Mouse (Mus musculus): ENCODE data around the gene Insl5. TPM values are rescaled to one million over a fixed set of nuclear protein-coding genes. Genes with fewer than 3 reads are reported as not detected.

Insl5 gene
- polyA plus RNA-seq, 1 experiment, result not detected

GRCm38 (mm10) chr4:103005190-103005945 lies 21.3 kb downstream of the Insl5 start:
- TF ChIP-seq CTCF (IDR thresholded peaks at IDR 0.05; ENCODE audit: control insufficient read depth, insufficient read depth, low read length), result no peak
- TF ChIP-seq POLR2A (IDR thresholded peaks at IDR 0.05; ENCODE audit: borderline replicate concordance, control insufficient read depth, low read depth, low read length), result no peak
- Histone ChIP-seq H3K27ac (ENCODE audit: control insufficient read depth, insufficient read depth, low read depth, low read length, poor library complexity) (no peak overlapping the region), H3K4me1 (ENCODE audit: control insufficient read depth, insufficient read depth, low read length) (no peaks in the 10 kb centered on the region), H3K4me3 (replicated peaks; ENCODE audit: control insufficient read depth, low read depth, low read length) (no peak overlapping the region)
- 81% methylated on average over 15 of the region's 15 CpGs for WGBS

- TF ChIP-seq POLR2A (IDR thresholded peaks at IDR 0.05; ENCODE audit: borderline replicate concordance, control insufficient read depth, low read depth, low read length) (no peak), CTCF (IDR thresholded peaks at IDR 0.05; ENCODE audit: control insufficient read depth, insufficient read depth, low read length) (no peak)
- WGBS, result 61% methylated on average over 4 of the region's 4 CpGs
- no peaks in the 10 kb centered on the region for H3K4me1 ChIP-seq (ENCODE audit: control insufficient read depth, insufficient read depth, low read length)
- no peak overlapping the region for H3K4me3 ChIP-seq (replicated peaks; ENCODE audit: control insufficient read depth, low read depth, low read length)
- H3K27ac ChIP-seq (ENCODE audit: control insufficient read depth, insufficient read depth, low read depth, low read length, poor library complexity), result no peak overlapping the region
Observed at GRCm38 (mm10) chr4:103004681-103005080, 22.0 kb downstream of the Insl5 start.

- no peak overlapping the region for H3K4me3 ChIP-seq (replicated peaks; ENCODE audit: control insufficient read depth, low read depth, low read length)
- 86% methylated on average over 3 of the region's 3 CpGs for WGBS
- no peak overlapping the region for H3K27ac ChIP-seq (ENCODE audit: control insufficient read depth, insufficient read depth, low read depth, low read length, poor library complexity)
- H3K4me1 ChIP-seq (ENCODE audit: control insufficient read depth, insufficient read depth, low read length), result no peaks in the 10 kb centered on the region
- TF ChIP-seq CTCF (IDR thresholded peaks at IDR 0.05; ENCODE audit: control insufficient read depth, insufficient read depth, low read length) (no peak), POLR2A (IDR thresholded peaks at IDR 0.05; ENCODE audit: borderline replicate concordance, control insufficient read depth, low read depth, low read length) (no peak)
Observed at GRCm38 (mm10) chr4:102991685-102992084, 35.0 kb downstream of the Insl5 start.

- H3K4me3 ChIP-seq (replicated peaks; ENCODE audit: control insufficient read depth, low read depth, low read length), result no peak overlapping the region
- H3K4me1 ChIP-seq (ENCODE audit: control insufficient read depth, insufficient read depth, low read length), result no peaks in the 10 kb centered on the region
- H3K27ac ChIP-seq (ENCODE audit: control insufficient read depth, insufficient read depth, low read depth, low read length, poor library complexity), result no peak overlapping the region
- TF ChIP-seq CTCF (IDR thresholded peaks at IDR 0.05; ENCODE audit: control insufficient read depth, insufficient read depth, low read length) (no peak), POLR2A (IDR thresholded peaks at IDR 0.05; ENCODE audit: borderline replicate concordance, control insufficient read depth, low read depth, low read length) (no peak)
- 67% methylated on average over 11 of the region's 11 CpGs for WGBS
Observed at GRCm38 (mm10) chr4:102990595-102991340, 35.9 kb downstream of the Insl5 start.

GRCm38 (mm10) chr4:102990016-102990415 lies 36.6 kb downstream of the Insl5 start:
- TF ChIP-seq CTCF (IDR thresholded peaks at IDR 0.05; ENCODE audit: control insufficient read depth, insufficient read depth, low read length), result no peak
- TF ChIP-seq POLR2A (IDR thresholded peaks at IDR 0.05; ENCODE audit: borderline replicate concordance, control insufficient read depth, low read depth, low read length), result no peak
- no peaks in the 10 kb centered on the region for H3K4me1 ChIP-seq (ENCODE audit: control insufficient read depth, insufficient read depth, low read length)
- no peak overlapping the region for H3K4me3 ChIP-seq (replicated peaks; ENCODE audit: control insufficient read depth, low read depth, low read length)
- 78% methylated on average over 4 of the region's 4 CpGs for WGBS
- no peak overlapping the region for H3K27ac ChIP-seq (ENCODE audit: control insufficient read depth, insufficient read depth, low read depth, low read length, poor library complexity)

GRCm38 (mm10) chr4:102989391-102989790 lies 37.3 kb downstream of the Insl5 start:
- 68% methylated on average over 5 of the region's 5 CpGs for WGBS
- no peak overlapping the region for H3K27ac ChIP-seq (ENCODE audit: control insufficient read depth, insufficient read depth, low read depth, low read length, poor library complexity)
- H3K4me3 ChIP-seq (replicated peaks; ENCODE audit: control insufficient read depth, low read depth, low read length), result no peak overlapping the region
- TF ChIP-seq CTCF (IDR thresholded peaks at IDR 0.05; ENCODE audit: control insufficient read depth, insufficient read depth, low read length) (no peak), POLR2A (IDR thresholded peaks at IDR 0.05; ENCODE audit: borderline replicate concordance, control insufficient read depth, low read depth, low read length) (no peak)
- no peaks in the 10 kb centered on the region for H3K4me1 ChIP-seq (ENCODE audit: control insufficient read depth, insufficient read depth, low read length)

GRCm38 (mm10) chr4:102988526-102988925 lies 38.1 kb downstream of the Insl5 start:
- no peaks in the 10 kb centered on the region for H3K4me1 ChIP-seq (ENCODE audit: control insufficient read depth, insufficient read depth, low read length)
- no peak overlapping the region for H3K4me3 ChIP-seq (replicated peaks; ENCODE audit: control insufficient read depth, low read depth, low read length)
- TF ChIP-seq CTCF (IDR thresholded peaks at IDR 0.05; ENCODE audit: control insufficient read depth, insufficient read depth, low read length), result no peak
- WGBS, result 70% methylated on average over 6 of the region's 6 CpGs
- H3K27ac ChIP-seq (ENCODE audit: control insufficient read depth, insufficient read depth, low read depth, low read length, poor library complexity), result no peak overlapping the region

GRCm38 (mm10) chr4:102987756-102988155 lies 38.9 kb downstream of the Insl5 start:
- H3K4me3 ChIP-seq (replicated peaks; ENCODE audit: control insufficient read depth, low read depth, low read length), result no peak overlapping the region
- no peak overlapping the region for H3K27ac ChIP-seq (ENCODE audit: control insufficient read depth, insufficient read depth, low read depth, low read length, poor library complexity)
- no peak for TF ChIP-seq POLR2A (IDR thresholded peaks at IDR 0.05; ENCODE audit: borderline replicate concordance, control insufficient read depth, low read depth, low read length)
- TF ChIP-seq CTCF (IDR thresholded peaks at IDR 0.05; ENCODE audit: control insufficient read depth, insufficient read depth, low read length), result no peak
- WGBS, result 63% methylated on average over 2 of the region's 2 CpGs
- H3K4me1 ChIP-seq (ENCODE audit: control insufficient read depth, insufficient read depth, low read length), result no peaks in the 10 kb centered on the region

All from bone marrow, adult 2 months (tissue).